In the genomic region with DNA sequence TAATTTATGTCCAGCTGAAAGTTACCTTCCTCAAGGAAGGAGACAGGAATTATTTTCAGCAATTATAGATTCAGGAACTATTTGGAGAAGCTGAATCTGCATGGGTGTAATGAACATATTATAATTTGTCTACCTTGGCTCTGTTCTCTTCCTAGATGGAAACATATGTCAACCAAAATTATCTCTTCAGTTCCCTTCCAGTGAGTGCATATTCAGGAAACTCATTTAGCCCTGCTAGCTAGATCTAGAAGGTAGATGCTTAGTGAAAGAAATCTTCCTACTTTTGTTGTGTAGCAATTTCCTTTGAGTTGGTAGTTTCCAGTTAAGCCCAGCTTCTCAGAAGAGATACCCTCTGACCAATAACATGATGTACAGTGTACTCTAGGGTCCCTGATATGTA, we compare ENCODE assay signal across 21 mouse cellular contexts. TPM values are rescaled to one million over a fixed set of nuclear protein-coding genes. Genes with fewer than 3 reads are reported as not detected.
"Had no signal": no experiment of that assay in that cellular context is flagged by ENCODE, and none has a peak within 500 bp of the region (broad histone marks: within the 10 kb centered on the region; RNA-seq: fewer than 3 reads in every experiment).

No protein-coding gene starts in this region.

- ATAC-seq: liver, embryonic 12.5 days; liver, postnatal 0 days; lung, postnatal 0 days; midbrain, embryonic 13.5 days; midbrain, embryonic 15.5 days; midbrain, embryonic 16.5 days had no signal

- DNase-seq: left cerebral cortex, postnatal 4 days; liver; liver, embryonic 13.5 days; liver, postnatal 0 days; lung, adult 18-20 months; lung, adult 2 months; lung, embryonic 14.5 days; lung, postnatal 10 days; lung, postnatal 14 days; lung, postnatal 36 days; lung, postnatal 4 days; midbrain, embryonic 14.5 days had no signal

RNA-seq across cellular contexts. Expression of gene Fhl5, which starts 20.7 kb away (rescaled TPM):
- total RNA-seq: liver, adult 2 months; megakaryocyte progenitor cell, adult 5-6 weeks; megakaryocyte, adult 5-6 weeks; megakaryocyte-erythroid progenitor cell, adult 5-6 weeks had no signal
